Mouse (Mus musculus) thymus, adult 18-20 months (tissue): ENCODE results near the gene Armc6.
A peak's percentile ranks its signal among the peaks of the same experiment; 100 is the strongest.

Experiments used
- DNase-seq, 2 experiments: peaks; one replicate each; pipeline ENCODE4 v3.0.0; 2022; ENCODE audit warnings: mixed read lengths in 2 of 2

Gene Armc6

GRCm38 (mm10) chr8:70188707-70189106 is 45.6 kb downstream of the Armc6 start:
- no peak for DNase-seq

GRCm38 (mm10) chr8:70183194-70183593 is 51.1 kb downstream of the Armc6 start:
- no peak for DNase-seq

- DNase-seq: no peak
Observed at GRCm38 (mm10) chr8:70181903-70182252, 52.4 kb downstream of the Armc6 start.

GRCm38 (mm10) chr8:70181212-70181902 is 52.9 kb downstream of the Armc6 start:
- no peak for DNase-seq

- no peak for DNase-seq
Observed at GRCm38 (mm10) chr8:70179082-70179481, 55.2 kb downstream of the Armc6 start.

- no peak for DNase-seq
Observed at GRCm38 (mm10) chr8:70178231-70178630, 56.0 kb downstream of the Armc6 start.

- no peak for DNase-seq
Observed at GRCm38 (mm10) chr8:70174079-70174478, 60.2 kb downstream of the Armc6 start.

DNA sequence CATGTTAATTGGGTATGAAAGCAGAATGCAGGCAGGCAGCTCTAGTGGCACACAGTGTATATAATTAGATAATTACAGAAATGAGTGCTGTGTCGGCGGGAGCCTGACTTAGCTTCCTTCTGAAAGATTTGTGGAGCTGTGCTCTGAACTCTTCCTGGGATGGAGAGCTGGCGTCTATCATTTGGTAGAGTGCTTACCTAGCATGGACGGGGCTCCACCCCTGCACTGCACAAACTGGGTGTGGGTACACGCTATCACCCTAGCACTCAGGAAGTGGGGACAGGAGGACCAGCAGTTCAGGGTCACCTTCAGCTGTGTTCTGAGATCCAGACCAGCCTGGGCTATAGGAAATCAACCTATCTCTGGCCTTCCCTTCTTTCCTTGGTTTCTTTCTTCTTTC is 60.9 kb downstream of the Armc6 start:
- DNase-seq: no peak

GRCm38 (mm10) chr8:70172043-70172681 is 62.1 kb downstream of the Armc6 start, which contains the start of gene Tmem161a:
Tmem161a (plus strand) TSS chr8:70172356.
- DNase-seq: peak; percentile 82 to 90

- no peak for DNase-seq
Observed at GRCm38 (mm10) chr8:70171240-70171639, 63.0 kb downstream of the Armc6 start.

GRCm38 (mm10) chr8:70170748-70171147 is 63.5 kb downstream of the Armc6 start:
- DNase-seq: no peak
